Mouse (Mus musculus): ENCODE results near the gene Magi1.

The Magi1 gene

DNA sequence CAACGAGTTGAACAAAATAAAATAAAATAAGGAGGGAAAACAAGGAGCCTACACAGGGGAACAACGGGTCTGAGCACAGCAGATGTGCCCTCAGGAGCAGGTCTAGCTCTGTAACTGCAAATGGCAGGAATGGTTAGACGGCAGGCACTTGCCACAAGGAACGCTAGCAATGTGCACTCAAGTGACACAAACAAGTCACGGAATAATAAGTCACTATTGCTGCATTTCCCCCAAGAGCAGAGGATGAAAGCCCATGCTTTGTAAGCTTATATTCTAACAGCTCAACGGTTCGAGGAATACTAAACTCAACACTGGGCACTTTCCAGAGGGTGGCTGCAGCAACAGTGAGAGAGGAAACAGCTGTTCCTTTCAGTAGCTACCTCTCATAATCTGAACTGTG, 462.2 kb downstream of the Magi1 start:
- no peak for DNase-seq (ENCODE audit: low read depth, low spot score)

DNA sequence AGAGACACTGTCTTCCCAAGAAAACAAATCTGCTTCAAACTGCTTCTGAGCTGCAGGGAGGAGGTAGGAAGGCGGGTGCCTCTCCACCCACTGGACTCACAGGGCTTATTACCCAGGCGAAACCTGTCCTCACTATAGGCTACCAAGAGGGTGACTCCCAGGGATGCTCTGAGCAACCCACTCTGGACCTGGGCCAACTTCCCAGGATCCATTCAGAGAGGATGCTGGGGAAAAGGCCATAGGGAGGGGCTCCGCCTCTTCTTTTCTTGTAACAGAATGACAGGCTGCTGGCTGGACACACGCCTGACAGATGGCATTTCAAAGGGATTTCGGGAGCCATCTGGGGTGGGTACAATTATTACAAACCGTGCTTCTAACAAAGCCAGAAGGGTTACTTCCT, 463.8 kb downstream of the Magi1 start:
- DNase-seq (ENCODE audit: low read depth, low spot score), result peak; percentile 45

DNA sequence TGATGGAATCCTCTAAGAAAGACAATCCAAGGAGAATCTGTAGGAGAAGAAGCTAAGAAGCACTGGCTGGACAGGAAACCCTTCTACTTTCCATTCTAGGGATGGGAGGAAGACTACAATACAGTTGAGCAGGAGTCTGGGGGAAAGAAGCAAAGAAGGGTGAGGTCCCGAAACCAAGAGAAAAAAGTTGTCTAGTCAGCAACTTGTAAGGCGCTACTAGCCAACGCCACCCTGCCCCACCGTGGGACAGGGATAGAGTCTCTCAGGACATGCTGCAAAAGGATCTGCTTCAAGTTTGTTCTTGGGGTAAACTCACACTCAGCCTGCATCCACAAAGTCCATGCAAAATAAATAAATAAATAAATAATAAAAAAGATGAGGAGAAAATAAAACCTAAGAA, 464.4 kb downstream of the Magi1 start:
- DNase-seq (ENCODE audit: low read depth, low spot score), result no peak

DNA sequence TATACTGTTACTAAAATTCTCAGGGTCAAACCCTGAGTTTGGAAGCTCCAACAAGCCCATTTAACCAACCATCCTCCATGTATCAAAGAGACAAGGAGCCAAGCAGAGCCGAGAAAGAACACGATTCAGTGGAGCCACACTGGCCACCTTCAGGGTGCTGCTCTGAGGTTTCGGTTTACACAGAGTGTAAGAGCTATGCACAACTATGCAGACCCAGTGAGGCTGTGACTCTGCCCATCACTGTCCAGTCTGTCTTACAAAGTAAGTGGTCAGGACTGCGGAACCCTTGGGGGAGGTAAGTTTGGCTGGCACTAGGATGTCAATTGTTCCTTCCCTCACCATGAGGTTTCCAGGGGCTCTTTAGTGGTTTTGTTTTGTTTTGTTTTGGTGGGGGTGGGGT, 465.2 kb downstream of the Magi1 start:
- no peak for DNase-seq (ENCODE audit: low read depth, low spot score)

DNA sequence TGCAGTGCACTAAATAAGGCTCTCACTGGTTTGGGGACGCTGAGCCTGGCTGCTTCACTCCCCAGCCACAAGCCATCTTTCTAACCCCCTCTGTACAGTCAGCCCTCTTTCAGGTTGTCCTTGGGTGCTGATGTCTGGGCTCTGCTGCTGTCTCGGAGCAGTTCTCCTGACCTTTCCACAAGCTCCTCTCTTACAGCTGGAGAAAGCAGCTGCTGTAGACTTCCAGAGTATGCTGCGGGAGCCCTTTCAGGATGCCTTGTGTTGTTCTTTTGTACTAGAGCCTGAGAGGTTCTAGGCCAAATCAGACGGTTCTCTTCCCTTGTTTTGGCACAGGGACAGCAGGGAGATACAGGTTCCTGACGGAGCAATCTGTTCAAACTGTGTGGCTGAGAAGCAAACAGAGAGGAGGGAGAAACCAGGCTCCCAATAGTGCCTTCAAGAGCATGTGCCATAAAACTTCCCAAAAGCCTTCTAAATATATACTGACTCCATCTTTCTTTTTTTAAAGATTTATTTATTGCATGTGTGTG, 478.2 kb downstream of the Magi1 start:
- DNase-seq (ENCODE audit: low read depth, low spot score), result no peak

DNA sequence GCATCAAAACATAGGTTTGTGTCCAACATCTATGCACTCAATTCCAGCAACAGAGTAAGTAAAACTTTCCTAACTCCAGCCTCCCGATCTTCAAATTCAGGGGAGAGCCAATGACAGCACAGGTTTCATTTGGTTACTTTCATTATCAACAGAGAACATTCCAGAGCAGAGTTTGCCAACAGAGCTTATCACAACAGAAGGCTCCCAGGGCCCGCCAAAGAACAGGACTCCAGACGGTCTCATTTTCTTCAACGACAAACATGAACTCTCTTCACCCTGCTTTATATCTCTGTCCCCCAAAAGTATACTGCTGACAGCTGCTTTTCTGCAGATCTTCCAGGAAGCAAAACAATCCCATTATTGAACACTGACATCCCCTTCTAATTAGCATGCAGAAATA, 481.3 kb downstream of the Magi1 start:
- DNase-seq (ENCODE audit: low read depth, low spot score), result no peak

DNA sequence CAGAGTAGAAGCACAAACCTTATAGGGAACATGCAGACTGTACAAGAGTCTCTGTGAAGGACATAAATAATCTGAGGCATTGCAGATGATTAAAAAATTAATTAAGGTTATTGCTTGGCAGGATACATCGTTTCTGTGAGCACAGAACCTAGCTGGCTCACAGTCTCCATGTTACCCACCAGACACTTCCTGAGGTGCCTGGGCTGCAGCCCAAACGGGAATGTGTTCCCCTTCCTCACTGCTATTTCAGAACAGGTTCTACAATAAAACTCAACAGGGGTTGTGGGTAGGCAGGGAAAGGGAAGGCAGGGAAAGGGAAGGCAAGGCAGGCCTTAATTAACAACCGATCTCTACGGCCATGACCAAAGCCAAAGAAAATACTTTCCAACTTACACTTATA, 483.3 kb downstream of the Magi1 start:
- no peak for DNase-seq (ENCODE audit: low read depth, low spot score)

DNA sequence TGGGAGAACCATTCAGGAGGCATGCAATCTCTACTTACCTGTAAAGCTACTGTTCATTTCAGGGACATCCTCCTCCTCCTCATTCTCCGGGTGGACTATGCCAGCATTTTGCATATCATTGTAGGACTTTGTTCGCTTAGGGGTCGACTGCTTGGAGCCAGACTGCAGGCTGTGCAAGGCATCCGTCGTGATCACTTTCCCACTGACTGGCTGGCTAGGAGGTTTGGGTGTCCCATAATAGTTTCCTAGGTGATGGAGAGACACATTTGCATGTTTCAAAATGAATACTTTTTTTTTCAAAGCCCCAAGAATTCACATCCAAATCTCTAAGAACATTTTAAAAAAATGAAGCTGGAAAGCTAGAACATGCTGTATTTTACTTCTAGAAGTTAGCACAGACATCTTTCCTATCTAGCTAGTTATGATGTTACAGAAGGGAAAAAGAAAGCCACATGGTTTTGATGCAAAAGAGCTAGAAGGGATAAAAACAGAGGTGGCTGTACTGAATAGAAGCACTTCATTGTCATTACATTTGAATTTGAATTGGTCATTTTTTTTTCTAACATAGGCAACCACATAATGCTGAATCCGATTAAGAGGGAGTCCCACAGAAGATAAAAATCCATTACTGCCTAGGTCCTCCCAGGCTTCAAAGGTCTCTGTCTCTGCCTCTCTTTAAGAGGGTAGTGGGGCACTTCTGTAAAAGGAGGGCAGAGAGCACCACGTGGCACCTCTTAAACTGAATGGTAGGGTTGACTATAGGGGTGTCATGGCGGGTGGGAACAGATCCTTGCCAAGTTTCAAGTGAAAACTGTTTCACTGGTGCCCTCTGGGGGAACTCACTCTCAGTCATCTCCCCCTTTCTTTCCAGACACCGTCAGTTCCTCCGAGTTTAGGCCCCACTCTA, 491.2 kb downstream of the Magi1 start:
- DNase-seq (ENCODE audit: low read depth, low spot score), result no peak

DNA sequence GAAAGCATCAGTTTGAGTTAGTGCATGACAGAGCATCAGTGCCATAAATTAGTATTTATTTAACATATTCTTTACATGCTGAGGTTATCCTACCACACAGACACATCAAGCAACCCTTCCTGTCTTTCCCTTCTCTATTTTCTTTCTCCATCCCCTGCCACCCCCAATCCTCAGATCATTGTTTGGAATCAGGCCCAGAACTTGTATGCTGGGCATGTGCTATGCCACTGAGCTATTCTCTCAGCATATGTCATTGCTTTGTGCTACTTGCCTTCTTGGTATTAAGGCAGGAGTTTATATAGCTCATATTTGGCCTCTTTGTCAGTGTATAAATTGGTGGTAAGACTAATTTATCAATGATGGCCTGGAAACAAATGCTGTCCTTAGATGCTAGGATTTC, 494.0 kb downstream of the Magi1 start:
- DNase-seq (ENCODE audit: low read depth, low spot score), result no peak

DNA sequence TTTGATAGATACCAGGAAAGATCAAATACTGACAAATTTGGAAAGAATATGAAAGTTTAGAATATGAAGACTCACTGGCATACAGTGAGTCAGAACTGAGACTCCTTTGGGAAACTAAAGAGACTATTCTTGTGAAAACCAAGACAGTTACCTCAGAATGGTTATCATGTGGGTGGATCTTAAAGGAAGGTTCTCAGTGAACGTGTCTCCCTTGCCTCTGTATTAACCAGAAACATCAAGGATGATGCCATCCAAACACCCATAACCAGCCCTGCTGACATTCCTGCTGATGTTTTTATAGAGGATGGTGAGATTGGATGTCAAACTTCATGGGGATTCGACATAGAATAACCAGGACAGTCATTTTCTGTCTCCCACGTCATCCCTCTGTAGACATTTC, 496.7 kb downstream of the Magi1 start:
- no peak for DNase-seq (ENCODE audit: low read depth, low spot score)

DNA sequence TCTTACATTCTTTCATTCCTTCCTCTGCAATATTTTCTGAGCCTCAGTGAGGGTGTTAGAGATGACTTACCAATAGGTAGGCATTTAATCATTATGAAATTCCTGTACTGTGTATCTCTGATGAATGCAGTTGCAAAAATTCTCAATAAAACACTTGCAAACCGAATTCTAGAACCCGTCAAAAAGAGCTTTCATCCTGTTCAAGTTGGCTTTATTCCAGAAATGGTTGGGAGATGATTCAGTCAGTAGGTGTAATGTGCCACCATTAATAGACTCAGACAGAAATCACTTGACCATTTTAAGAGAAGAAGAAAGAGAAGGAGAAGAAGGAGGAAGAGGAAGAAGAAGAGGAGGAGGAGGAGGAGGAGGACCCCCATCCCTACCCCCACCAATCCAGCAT, 497.5 kb downstream of the Magi1 start:
- no peak for DNase-seq (ENCODE audit: low read depth, low spot score)

DNA sequence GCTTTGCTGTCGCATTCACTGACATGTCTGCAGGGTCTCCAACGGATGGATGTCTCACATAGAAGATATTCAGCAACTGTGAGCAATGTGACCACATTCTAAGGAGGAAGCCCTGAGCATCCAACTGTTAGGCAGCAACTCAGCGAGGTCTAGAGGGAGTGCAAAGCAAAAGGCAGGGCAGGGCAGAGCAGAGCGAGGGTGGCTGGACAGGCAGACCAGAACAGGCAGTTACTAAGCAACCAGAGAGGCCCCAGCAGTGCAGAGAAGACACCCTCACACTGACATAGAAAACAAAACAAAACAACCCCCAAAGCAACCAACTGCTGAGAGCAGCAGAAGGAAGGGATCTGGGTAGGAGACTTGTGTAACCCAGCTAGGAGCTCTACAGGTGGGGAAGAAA, 512.6 kb downstream of the Magi1 start:
- DNase-seq (ENCODE audit: low read depth, low spot score), result no peak

DNA sequence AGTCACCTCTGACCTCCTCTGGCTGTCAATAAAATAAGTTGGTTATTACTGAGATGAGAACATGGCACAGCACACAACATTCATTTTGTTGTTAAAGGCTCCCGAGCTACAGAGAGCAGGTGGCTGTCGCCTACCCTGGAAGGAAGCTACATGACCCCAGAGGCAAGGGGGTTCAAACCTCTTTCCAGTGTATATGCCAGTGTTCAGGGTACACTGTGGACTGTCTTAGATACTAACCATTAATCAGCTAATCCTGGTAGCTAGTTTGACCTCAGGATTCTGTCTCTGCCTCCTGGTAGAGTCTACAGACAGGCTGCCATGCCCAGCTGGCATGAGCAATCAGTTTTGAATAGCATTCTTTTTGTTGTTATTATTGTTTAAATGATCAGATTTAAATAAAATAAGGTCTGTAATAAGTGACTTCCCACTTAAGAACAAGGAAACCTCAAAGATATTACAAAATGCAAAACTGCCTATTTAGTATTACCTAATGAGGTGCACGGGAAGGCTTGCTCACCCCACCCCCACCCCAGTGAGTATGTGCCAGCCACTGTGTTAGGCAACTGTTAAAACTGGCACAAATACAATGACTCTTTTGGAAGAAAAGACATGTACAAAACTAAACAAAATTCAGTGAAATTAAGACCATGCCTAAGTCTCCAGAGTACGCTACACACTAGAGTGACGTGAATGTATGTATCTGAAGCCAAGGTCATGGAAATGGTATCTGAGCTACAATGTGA, 513.3 kb downstream of the Magi1 start:
- DNase-seq (ENCODE audit: low read depth, low spot score), result no peak

DNA sequence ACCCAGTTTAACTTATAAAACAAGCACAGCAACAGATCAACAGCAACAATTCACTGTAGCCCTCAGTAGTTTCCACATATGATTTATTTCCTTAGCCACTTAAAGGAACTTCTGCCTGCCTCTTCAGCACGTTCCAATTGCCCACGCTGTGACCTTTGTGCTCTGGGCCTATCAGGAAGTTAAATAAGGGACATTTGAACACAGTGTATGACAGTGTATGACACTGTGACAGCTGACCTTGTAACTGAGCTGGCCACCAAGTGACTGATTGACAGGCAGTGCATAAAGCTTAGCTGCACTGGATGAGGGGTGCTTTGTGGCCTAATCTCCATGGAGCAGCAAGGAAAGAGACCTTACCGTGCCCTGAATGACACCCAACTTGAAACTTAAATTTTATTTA, 525.6 kb downstream of the Magi1 start:
- DNase-seq (ENCODE audit: low read depth, low spot score), result no peak

DNA sequence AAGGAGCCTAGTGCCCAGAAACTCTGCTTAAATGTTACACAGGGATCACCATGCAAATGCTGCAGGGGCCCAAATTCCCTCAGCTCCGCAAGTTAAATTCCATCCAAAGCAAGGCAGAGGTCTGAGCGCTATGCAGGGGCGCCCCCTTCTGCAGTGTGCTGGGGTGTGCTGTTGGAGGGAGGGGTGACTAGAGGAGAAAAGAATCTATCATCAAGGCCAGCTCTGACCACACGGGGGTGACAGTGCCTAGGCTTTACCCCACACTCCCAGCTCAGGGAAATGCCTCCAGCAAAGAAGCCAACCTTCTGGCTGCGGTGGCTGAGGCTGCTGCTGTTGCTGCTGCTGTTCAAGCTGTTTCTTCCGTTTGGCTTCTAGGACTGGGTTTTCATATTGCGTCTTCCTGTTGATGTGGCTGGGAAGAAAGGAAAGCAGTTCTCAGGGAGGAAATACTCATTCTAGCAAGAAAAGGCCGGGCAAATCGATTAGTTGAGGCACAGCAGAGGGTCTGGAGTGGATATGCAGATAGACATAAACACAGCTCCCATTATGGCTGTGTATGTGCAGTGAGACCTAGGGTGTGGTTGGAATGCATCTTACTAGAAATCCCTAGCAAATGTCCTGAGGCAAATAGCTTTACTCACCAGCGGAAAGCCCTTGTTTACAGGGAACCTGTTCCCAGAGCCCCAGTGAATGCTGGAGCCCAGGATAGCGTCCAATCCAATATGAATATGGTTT, 526.2 kb downstream of the Magi1 start:
- peak; percentile 49 for DNase-seq (ENCODE audit: low read depth, low spot score)

DNA sequence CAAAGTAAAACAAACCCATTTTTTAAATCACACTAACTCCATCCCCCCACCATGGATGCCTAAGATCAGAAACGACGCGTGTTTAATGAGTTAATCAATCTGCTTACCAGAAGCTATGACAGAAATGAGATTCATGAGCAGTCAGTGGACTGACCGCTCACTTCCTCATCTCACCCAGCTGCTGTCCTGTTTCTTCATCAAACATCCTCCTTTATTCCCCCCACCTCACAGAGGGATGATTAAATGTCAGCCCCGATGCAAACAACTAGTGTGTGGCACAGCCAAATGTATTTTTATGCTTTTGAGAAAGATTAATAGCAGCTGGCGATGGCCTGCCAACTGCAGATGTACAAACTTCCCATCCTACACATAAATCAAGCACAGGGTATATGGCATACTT, 540.6 kb downstream of the Magi1 start:
- DNase-seq (ENCODE audit: low read depth, low spot score), result no peak

DNA sequence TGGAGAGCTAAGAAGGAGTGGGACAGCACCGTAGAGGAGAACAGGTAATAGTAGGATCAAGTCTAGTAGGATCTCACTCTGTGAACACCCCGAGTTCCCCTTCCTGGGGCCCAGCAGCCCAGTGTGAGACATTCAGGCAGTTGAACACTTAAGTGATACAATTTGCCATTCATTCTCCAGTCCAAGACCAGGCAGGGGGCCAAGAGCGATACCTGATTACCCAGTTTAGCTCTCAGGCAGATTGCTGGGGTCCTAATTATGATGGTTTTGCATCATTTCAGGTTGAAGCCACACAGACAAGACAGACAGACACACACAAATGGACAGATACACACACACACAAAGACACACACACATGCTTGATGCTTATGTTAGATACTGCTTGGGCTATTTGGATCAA, 543.9 kb downstream of the Magi1 start:
- DNase-seq (ENCODE audit: low read depth, low spot score), result no peak

DNA sequence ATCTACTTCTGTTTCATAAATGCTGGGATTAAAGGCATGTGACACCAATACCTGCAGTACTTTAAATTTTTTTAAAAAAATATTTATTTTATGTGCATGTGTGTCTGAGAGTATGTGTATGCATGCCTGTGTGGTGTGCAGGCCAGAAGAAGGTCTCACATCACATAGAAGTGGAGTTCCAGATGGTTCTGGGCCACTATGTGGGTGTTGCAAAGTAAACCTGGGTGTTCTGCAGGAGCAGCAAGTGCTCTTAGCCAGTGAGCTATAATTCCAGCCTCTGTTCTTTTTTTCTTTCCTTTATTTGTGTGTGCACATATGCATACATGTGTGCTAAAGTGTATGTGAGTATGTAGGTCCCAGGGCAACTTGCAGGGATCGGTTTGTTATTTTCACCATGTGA, 546.6 kb downstream of the Magi1 start:
- DNase-seq (ENCODE audit: low read depth, low spot score), result no peak

DNA sequence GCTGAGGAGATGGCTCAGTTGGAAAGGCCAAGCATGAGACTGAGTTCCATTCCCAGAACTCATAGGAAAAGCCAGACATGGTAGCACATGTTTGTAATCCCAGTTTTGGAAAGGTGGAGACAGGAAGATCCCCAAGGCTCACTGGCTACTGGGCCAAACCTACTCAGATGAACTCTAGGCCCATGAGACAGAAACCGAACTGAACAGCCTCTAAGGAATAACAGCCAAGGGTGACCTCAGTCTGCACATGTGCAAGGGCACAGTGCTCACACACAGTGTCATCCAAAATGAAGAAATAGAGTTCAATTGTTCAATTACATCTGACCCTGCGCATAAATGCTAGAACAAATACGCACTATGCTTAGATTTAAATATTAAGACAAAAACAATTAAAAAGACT, 547.6 kb downstream of the Magi1 start:
- no peak for DNase-seq (ENCODE audit: low read depth, low spot score)

DNA sequence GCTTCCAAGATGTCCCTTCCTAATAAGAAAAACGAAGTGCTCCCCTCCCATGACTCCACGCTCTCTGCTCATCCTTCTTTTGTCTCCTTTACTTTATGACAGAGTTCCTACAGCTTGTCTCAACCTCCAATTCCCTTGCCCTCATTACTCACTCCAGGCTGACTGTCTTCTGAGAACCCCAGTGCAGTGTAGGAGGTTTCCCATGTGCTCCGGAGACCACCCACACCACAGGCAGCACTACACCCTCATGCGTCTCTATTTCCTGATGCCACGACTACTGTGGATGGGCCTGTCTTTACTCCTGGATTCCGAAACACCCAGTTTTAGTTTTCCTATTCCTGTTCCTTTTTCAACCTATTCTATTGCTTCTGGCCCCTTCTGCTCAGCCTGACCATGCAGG, 549.9 kb downstream of the Magi1 start:
- DNase-seq (ENCODE audit: low read depth, low spot score), result no peak

DNA sequence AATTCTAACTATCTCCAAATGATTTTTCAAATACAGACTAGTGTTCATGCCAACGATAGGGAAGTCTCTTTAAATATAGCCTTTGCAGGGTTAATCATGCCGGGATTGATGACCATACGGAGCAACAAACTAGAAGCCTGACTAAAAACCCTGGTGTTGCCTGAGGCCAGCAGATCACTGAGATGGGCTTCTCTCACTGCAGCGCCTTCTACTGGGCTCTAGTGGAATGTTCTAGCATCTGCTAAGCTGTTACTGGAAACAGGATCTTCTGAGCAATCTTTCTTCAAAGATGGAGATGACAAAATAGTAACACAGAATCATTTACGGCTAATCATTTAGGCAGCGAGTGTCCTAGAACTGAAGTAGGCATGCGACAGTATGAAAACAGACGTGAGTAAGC, 554.0 kb downstream of the Magi1 start:
- no peak for DNase-seq (ENCODE audit: low read depth, low spot score)

DNA sequence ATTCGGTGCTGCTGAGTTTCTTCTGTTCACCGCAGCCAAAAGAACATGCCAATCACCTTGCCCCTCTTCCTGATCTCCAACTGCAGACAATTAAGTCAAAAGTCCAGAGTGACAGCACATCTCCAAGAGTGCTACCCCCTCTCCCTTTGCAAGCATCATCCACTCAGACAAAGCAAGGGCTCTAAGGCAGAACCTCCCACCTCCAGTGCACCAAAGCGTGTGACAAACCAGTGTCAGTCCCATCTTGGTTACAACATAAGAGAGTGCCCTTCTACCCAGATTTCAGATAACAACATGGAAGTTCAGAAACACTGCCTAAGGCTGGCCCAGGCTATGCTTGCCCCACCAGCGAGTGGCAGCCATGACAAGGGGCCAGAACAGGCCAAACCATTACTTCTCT, 554.9 kb downstream of the Magi1 start:
- no peak for DNase-seq (ENCODE audit: low read depth, low spot score)

Data from retina, adult 2 months (tissue).